ENCODE assay signal across 8 mouse cellular contexts in genomic region chr11:78188331-78189233, GRCm38 (mm10). TPM values are rescaled to one million over a fixed set of nuclear protein-coding genes. Genes with fewer than 3 reads are reported as not detected.
DNase-seq lines count a peak whose midpoint lies in the region; ATAC-seq lines count a peak whose summit lies in the region.

Rab34 (plus strand) TSS chr11:78188430.

- peak; percentile 28 for ATAC-seq in inflammation-experienced regulatory T-cells, adult 6 months
- ATAC-seq in megakaryocyte, adult 5-6 weeks (ENCODE audit: poor library complexity, severe bottlenecking): peak; percentile 31; the same call in 1 of the 2 replicates

- peak; percentile 79 for DNase-seq in ZHBTc4 (ENCODE audit: low read depth, low spot score)
- DNase-seq in embryo, embryonic 11 days: peak; percentile 93
- DNase-seq in gastrocnemius, postnatal 4 days (ENCODE audit: low spot score in 2 of 2): peak; percentile 79 to 87
- DNase-seq in left cerebral cortex, postnatal 14 days (ENCODE audit: low spot score in 2 of 2): peak; percentile 75 to 82
- peak; percentile 74 for DNase-seq in right cerebral cortex, postnatal 25 days
- no peak for DNase-seq in cerebellum, adult 9-10 months

- intact Hi-C loops in left cerebral cortex, postnatal 14 days (cut with DNase I): no loop called here

RNA-seq across cellular contexts. Expression of gene Rab34, which starts in this region (rescaled TPM):
- total RNA-seq in gastrocnemius, postnatal 4 days (2021): 10 to 100 TPM; 43.9 to 45.7 TPM
- 1 to 10 TPM in 1 of 3 experiments, not detected in 2; 1.4 TPM for polyA plus RNA-seq in inflammation-experienced regulatory T-cells, adult 6 months (2017; shearing (Covaris generic))
- 10 to 100 TPM; 32.6 to 34.5 TPM for total RNA-seq in left cerebral cortex, postnatal 14 days (2021)
- not detected in 2 replicates for total RNA-seq in megakaryocyte, adult 5-6 weeks (2015)
- 1.3 TPM in 1 of 2 replicates, not detected in the other for total RNA-seq in megakaryocyte, adult 5-6 weeks (2017)

Comparison
In these comparisons a context has a peak if more than half of its experiments do, and no peak if none do; other contexts are left out.
1. RNA of gene Rab34 (total RNA-seq): 43.9 to 45.7 TPM in gastrocnemius, postnatal 4 days and 32.6 to 34.5 TPM in left cerebral cortex, postnatal 14 days; 1.3 TPM in megakaryocyte, adult 5-6 weeks; every median in the first group is over 10 times any median in the second.